Mouse (Mus musculus) ovary, postnatal 14 days (tissue): ENCODE measurements around the gene Ssbp4.

Experiments
- DNase-seq: peaks from one replicate; pipeline ENCODE4 v3.0.0; 2022; ENCODE audit warnings: low spot score

Gene Ssbp4

GRCm38 (mm10) chr8:70608749-70609367, at the start of gene Ssbp4:
TSS of gene Ssbp4 (minus strand) at chr8:70608872.
- no peak for DNase-seq

- DNase-seq, result no peak
Measured at GRCm38 (mm10) chr8:70657739-70658138, 49.1 kb upstream of the Ssbp4 start.

GRCm38 (mm10) chr8:70657214-70657613, 48.5 kb upstream of the Ssbp4 start:
- no peak for DNase-seq

- DNase-seq, result no peak
Measured at GRCm38 (mm10) chr8:70656193-70656790, 47.6 kb upstream of the Ssbp4 start.

GRCm38 (mm10) chr8:70655469-70655868, 46.8 kb upstream of the Ssbp4 start:
- no peak for DNase-seq

- DNase-seq, result no peak
Measured at GRCm38 (mm10) chr8:70654121-70654520, 45.4 kb upstream of the Ssbp4 start.

GRCm38 (mm10) chr8:70653226-70653625, 44.6 kb upstream of the Ssbp4 start:
- no peak for DNase-seq

GRCm38 (mm10) chr8:70650351-70650750, 41.7 kb upstream of the Ssbp4 start:
- no peak for DNase-seq

GRCm38 (mm10) chr8:70649324-70649723, 40.7 kb upstream of the Ssbp4 start:
- DNase-seq, result peak; percentile 74

- no peak for DNase-seq
Measured at GRCm38 (mm10) chr8:70648921-70649320, 40.2 kb upstream of the Ssbp4 start.

GRCm38 (mm10) chr8:70648164-70648442, 39.4 kb upstream of the Ssbp4 start:
- DNase-seq, result no peak

GRCm38 (mm10) chr8:70647343-70648163, 38.9 kb upstream of the Ssbp4 start:
- no peak for DNase-seq

- DNase-seq, result no peak
Measured at GRCm38 (mm10) chr8:70646775-70647174, 38.1 kb upstream of the Ssbp4 start.

GRCm38 (mm10) chr8:70646369-70646768, 37.7 kb upstream of the Ssbp4 start:
- no peak for DNase-seq

- DNase-seq, result no peak
Measured at GRCm38 (mm10) chr8:70645501-70646224, 37.0 kb upstream of the Ssbp4 start.

- DNase-seq, result no peak
Measured at GRCm38 (mm10) chr8:70644065-70644464, 35.4 kb upstream of the Ssbp4 start.

- DNase-seq, result no peak
Measured at GRCm38 (mm10) chr8:70643019-70643418, 34.3 kb upstream of the Ssbp4 start.

- no peak for DNase-seq
Measured at GRCm38 (mm10) chr8:70638752-70639151, 30.1 kb upstream of the Ssbp4 start.

- no peak for DNase-seq
Measured at GRCm38 (mm10) chr8:70636838-70637237, 28.2 kb upstream of the Ssbp4 start.

GRCm38 (mm10) chr8:70635527-70635926, 26.9 kb upstream of the Ssbp4 start:
- no peak for DNase-seq

- DNase-seq, result peak; percentile 39
Measured at GRCm38 (mm10) chr8:70634066-70634465, 25.4 kb upstream of the Ssbp4 start.

GRCm38 (mm10) chr8:70632346-70632892, 23.7 kb upstream of the Ssbp4 start, which contains the start of gene Gdf15:
TSS of gene Gdf15 (minus strand) at chr8:70632456.
- no peak for DNase-seq
